Mouse (Mus musculus) embryo, embryonic 9.5 days (tissue): ENCODE results near the gene Mpv17l2.

Source experiments
- DNase-seq: peaks from one replicate; pipeline ENCODE4 v3.0.0-alpha.2; 2017; ENCODE audit errors: extremely low spot score

Gene Mpv17l2

DNA sequence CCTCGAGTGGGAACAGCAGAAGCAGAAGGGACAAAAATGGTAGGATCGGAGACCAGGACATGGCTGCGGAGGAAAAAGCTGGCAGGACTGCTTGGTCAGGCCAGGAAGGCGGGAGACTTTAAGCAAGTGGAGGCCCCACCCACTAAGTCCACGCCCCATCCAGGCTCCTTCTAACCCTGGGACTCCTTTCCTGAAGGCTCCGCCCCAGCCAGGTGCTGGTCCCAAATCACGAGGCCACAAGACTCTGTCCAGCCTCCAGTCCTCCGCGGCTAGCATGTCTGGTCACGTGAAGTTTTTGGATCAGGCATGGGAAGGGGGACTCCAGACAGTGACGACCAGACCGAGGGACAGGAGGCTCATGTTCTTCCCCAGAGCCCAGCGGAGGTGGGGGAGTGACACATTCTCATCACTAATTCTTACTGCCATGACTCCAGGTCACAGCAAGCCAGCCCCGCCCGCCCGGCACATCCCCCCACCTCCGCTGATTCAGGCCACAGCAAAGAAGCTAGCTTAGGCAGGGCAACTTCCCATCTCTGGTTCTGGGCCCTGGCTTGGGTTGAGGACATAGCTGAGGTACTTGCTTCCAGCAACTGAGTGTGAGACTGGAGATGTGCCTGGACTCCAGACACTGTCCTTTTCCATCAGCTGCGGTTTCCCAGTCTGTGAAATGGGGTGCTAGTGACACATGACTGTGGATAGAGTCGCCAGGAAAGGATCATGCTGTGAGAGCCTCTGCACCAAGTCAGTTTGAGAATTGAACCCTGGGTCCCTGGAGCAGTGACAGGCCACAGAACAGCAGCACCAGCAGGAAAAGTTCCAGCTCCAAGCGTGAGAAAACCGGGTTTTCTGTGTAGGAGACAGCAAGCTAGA is 6.1 kb upstream of the Mpv17l2 start:
- peak; percentile 71 for DNase-seq

DNA sequence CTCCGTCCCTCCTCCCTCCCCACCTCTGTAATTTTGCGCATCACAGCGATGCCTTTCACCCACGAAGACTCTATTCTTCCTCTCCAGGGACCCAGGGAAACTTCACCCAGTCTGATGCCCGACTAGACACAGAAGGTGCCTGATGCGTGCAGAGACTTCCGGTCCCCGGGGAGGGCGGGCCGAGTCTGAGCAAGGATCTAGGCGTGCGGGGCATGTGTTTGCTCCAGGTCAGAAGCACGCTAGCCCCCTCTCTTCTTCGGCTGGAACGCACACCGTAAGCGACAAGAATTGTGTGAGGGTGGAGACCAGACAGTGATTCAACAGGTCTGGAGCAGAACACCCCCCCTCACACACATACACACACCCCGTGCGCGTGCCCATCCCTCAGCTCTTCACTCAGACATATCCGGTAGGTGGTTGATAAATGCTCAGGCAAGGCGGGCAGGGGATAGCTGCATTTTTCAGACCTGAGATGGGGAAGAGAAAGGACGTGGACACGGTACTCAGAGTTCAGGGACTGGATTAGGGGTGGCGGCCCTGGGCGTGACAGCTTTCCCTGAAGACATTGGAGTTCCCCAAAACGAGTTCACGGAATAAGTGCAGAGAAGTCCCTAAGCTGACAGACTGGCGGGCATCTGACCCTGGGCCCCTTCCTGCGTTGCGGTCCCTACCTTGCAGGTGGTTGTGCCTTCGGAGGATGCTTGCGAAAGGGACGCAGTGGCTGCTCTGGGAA is 5.3 kb upstream of the Mpv17l2 start:
- DNase-seq: peak; percentile 47

DNA sequence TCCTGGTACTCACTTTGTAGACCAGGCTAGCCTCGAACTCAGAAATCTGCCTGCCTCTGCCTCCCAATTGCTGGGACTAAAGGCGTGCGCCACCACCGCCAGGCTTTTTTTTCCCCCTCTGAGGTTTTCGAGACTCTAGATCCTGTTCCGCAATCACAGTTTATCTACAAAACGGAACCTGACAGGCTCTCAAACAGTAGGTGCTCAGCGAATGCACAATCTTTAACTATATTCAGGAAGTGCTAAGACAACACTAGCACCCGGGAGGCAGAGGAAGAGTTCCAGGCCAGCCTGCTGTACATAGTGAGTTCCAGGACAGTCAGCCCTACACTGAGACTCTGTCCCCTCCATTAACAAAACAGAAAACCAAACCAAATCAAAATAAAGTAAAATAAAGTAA is 4.6 kb upstream of the Mpv17l2 start:
- DNase-seq: no peak

DNA sequence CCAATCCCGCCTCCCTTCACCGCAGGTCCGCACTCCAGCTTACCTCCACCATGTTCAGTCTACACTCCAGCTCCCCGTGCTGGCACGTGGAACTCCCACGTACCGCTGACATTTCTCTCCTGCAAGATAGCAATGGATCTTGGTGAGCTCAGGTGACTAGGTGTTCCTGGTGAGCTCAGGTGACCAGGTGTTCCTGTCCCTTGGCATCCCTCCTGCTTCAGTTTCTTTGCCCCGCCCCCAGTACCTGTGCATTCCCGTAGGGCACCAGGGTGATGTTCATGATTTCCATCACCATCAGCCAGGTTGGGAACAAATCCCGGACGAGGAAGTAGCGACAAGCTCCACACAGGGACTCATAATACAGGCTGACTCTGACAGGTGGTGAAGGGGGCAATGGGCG is 3.9 kb upstream of the Mpv17l2 start:
- DNase-seq: no peak

DNA sequence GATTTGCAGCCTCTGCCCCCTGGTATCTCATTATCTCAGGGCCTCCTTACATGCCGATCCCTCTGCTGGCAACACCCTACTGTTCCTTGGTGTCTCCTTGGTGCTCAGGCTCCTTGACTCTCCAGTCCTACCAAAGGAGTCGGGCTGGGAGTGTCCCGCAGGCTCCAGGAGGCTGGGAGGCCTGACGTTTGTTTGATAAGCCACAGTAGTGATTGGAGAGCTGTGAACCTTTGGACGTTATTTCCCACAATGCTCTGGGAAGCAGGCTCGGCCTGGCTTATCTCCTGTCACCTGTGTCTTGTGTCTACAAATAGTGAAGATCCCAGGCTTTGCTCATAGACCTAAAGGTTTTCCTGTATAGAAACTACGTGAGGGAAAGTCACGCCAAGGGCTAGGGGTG is 3.3 kb upstream of the Mpv17l2 start:
- no peak for DNase-seq

DNA sequence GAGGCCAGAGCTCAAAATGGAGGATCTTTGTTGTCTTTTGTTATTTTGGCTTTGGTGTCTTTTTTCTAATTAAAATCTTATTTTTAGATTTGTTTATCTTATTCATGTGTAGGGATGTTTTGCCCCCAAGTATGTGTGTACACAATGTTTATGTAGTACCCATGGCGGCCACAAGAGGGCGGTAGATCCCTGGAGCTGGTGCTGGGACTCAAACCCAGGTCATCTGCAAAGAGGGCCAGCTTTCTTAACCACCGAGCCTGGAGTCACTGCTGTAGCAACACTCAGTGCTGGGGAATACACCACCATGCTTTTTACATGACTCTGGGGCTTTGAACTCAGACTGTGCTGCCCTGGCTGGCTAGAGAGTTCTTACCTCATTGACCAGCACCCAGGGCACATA is 2.6 kb upstream of the Mpv17l2 start:
- peak; percentile 57 for DNase-seq

DNA sequence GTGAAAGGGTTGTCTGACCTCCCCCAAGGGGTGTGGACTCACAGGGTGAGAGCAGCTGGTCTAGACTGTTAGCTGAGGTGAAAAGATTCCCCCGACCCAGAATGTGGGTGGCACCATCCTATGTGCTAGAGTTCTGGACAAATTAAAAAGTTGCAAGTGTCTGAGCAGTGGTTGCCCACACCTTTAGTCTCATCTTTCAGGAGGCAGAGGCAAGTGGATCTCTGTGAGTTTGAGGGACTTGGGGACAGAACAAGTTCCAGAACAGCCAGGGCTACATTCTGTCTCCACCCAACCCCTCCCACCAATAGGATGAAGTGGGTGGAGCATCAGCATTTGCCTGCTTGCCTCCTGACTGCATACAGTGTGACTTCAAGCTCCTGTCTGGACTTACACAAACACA is 1.4 kb upstream of the Mpv17l2 start:
- no peak for DNase-seq

DNA sequence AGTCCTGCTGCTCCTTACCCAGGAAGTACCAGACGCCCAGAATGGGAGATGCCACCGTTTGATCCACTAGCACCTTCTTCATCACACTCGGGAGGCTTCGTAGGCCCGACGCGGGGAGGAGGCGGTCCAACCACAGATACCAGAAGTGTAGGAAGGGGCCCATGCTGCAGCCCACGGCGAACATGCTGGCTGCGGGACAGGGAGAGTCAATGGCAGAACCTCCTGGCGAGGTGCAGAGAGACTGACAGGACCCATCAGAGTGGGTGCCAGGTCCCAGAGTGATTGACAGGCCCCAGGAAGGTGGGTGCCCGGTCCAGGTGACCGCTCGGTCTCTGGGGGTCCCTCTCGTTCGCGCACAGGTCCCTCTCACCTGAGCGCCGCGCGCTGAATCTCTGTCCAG is 396 bp downstream of the Mpv17l2 start:
- DNase-seq: peak; percentile 34

DNA sequence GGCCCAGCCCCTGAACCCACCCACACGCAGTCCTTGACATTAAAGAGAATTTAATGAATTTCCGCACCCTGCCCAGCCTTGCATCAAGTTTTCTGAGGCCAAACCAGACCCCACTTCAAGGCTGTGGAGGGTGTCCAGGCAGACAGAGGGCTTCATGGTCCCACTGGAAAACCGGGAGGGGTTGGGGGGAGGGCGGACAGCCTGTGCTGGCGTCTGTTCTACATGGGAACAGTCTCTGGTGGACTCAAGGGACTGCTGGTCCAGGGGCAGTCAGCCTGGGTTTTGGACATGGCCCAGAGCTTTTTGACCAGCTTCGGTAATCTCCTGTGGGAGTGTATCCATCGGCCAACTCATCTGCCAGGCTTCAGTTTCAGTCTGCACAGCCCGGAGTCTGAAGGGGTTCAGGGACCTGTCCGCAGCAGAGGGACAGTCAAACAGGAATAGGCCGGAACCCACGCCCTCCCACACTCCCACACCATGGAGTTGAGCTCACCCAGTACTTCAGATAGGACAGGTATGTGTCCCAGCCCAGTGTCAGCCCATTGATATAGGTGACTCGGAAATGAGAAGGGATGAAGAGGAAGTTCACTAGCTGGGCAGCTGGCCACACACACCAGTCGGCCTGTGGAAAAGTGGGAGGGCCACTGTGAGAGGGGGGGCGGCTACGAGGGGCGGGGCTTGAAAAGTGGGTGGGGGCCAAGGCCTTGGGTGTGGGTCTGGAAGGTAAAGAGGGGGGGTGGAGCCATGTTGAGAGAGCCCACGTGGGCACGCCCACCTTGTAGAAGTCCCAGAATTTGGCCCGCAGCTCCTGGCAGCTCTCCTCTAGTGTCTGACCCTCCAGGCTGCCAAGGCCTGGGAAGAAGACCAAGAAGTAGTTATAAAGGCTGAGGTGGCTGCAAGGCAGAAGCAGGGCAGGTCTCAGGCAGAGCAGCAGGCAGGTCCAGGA is 1.9 kb downstream of the Mpv17l2 start:
- DNase-seq: no peak

DNA sequence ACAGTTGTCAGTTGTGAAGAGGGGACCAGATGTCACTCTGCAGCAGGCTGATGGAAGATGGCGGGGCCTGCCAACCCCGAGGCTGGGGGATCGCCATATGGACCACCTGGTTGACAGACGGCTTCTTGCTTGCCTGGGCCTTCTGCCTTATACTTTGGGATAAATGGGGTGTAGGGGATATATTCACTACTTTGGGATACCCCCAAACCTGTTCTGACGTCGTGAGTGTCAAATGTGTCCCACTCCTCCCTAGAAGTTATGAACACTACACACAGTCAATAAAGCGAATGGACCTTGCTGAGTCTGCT is 2.5 kb downstream of the Mpv17l2 start:
- no peak for DNase-seq

DNA sequence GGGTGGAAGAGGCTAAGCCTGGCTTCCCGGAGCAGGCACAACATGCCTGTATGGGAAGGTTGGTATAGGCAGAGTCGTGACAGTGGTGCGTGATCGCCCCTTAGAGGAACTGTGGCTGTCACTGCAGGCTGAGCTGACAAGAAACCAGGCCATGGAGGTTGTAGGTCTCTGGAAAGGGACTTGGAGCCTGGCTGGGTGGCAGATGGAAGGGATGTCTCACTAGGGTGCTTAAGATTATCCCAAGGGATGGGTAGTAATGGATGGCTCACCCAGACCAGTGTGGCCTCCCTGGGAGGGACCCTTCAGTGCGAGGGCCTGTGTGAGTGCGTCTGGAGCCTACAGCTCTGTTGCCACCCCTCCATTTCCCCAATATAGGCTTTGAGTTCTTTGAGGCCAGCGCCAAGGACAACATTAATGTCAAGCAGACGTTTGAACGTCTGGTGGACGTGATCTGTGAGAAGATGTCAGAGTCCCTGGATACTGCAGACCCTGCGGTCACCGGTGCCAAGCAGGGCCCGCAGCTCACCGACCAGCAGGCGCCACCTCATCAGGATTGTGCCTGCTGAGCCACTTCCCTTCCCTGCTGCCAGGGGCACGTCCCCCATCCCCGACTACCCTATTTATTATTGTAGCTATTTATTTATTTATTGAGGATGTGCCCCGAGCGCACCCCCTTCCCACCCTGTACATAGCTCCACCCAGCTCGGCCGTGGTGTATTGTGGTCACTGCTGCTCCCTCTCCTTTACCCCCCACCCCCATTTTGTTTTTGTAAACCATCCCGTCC is 3.0 kb downstream of the Mpv17l2 start:
- DNase-seq: no peak

DNA sequence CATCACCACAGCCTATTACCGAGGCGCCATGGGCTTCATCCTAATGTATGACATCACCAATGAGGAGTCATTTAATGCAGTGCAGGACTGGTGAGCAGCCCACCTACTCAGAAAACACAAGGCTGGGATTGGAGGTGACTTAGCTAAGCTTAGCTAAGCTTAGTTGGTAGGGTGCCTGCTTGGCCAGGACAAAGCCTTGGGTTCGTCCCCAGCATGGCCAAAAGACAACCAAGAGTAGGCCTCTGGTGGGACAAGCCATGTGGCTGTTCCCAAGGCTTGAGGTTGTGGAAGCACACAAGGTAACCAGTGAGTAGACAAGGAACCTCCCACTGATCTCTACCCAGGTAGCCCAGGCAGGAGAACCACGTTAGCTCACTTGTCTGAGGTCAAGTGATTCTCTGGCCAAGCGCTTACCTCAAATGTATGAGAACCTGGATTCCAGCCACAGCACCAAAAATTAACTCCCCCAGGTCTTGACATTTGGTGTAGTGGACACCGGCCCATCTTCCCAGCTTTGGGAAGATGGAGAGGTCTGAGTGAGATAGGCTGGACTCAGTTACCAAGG is 4.2 kb downstream of the Mpv17l2 start:
- no peak for DNase-seq

DNA sequence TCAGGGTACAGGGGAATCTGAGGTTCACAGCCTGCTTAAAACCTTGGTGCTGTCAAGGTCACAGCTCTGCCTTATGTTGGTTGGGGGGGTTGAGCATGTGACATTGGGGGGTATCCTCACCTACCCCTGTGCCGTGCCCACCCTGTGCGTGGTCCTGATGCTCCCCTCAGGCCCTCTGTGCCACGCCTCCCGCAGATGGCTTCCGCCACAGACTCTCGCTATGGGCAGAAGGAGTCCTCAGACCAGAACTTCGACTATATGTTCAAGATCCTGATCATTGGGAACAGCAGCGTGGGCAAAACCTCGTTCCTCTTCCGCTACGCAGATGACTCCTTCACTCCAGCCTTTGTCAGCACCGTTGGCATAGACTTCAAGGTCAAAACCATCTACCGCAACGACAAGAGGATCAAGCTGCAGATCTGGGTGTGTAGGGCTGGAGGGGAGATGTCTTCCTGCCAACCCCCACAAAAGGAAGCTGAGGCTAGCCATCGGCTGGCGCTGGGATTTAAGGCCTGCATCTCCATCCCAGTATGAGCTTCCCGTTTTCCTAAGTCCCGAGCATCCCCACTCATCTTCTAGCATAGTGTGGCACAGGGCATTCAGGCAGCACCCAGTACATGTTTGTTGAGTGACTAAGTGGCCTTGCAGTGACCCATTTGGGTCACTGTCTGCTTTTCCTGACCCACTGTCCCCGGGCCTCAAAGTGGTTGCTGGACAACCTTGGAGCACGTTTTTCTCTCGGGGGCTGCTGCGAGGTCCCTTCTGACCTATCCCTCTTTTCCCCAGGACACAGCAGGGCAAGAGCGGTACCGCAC is 4.9 kb downstream of the Mpv17l2 start:
- DNase-seq: no peak

DNA sequence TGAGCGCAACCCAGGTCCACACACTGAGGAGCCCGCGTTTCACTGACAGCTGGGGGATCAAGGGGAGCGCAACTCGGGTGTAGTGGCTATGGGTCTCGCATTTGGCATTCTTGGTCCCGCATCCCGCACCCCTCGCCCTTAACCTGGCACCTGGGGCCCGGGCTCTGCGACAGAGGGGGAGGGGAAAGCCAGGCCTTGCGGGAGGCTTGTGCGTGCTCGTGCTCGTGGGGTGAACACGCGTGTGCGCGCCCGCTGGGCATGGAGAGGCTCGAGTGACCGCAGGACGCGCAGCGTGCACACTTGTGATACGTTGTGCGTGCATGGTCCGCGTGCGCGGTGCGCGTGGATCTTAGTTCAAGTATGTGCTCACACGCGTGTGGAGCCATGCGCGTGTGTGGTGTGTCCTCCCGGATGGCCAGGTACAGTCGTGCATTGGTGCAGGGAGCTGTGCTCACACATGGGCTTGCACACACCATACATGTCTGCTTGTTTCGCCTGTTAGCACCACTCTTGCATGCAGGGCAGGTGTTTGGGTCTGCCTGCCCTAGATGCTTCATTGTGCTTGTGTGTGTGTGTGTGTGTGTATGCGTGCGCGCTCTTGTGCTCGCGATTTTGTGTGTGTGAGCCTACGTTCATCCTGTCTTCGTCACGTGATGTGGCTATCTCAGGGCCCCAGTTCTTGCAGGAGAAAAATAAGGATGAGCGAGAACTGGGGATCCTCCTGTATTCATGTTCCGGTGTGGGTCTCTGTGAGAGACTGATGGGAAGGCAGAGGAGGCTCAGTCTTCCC is 5.7 kb downstream of the Mpv17l2 start:
- DNase-seq: no peak

DNA sequence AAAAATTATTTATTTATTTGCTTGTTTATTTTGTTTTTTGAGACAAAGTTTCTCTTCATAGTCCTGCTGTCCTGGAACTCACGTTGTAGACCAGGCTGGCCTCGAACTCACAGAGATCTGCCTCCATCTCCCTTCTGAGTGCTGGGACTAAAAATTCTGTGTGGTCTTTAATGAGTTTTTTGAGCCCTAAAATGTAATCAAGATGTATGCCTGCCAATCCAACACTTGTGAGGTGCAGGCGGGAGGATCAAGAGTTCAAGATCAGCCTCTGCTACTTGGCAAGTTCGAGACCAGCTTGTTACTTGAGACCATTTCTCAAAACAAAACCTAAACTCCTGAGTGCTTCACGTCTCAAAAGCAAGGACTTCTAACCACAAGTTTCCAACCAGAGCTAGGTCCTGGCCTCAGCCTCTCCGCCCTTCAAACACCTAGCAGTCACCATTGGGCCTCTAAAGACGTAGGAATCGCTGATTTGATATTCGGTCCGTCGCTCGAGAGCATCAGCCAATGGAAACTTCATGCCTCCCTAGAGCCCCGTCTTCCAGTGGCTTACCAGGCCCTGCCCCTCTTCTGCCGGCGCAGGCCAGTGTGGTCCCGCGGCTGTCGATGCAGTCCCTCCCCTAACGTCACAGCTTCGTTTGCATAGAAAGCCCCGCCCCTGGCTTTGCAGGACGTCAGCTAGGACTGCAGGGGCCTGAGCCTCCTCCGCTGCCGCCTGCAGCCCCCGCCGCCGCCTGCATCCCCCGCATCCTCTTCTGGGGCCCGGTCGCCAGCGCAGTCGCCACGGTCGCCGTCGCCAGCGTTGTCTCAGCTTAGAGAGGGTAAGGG is 6.5 kb downstream of the Mpv17l2 start, which contains the start of gene Rab3a:
Gene Rab3a, plus strand, starts transcription at position 637 of the 828 bp plus-strand sequence.
- DNase-seq: peak; percentile 94

DNA sequence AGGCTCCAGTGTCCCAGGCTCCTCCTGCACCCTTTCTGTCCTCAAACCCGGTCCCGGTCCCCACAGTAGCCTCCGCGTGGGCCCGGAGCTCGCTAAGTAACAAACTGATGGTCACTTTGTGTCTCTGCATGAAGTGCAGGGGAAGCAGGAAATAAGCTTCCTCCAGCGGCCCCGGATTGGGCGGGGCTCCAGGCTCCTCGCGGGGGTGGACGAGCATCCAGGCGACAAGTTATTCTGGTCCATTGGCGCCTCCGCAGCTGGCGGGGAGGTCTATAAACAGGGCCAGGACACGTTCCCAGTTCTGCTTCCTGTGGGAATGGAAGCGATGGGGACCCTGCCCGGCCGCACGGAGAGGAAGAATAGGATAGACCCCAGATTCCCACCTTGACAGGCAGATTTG is 7.6 kb downstream of the Mpv17l2 start:
- DNase-seq: peak; percentile 42

DNA sequence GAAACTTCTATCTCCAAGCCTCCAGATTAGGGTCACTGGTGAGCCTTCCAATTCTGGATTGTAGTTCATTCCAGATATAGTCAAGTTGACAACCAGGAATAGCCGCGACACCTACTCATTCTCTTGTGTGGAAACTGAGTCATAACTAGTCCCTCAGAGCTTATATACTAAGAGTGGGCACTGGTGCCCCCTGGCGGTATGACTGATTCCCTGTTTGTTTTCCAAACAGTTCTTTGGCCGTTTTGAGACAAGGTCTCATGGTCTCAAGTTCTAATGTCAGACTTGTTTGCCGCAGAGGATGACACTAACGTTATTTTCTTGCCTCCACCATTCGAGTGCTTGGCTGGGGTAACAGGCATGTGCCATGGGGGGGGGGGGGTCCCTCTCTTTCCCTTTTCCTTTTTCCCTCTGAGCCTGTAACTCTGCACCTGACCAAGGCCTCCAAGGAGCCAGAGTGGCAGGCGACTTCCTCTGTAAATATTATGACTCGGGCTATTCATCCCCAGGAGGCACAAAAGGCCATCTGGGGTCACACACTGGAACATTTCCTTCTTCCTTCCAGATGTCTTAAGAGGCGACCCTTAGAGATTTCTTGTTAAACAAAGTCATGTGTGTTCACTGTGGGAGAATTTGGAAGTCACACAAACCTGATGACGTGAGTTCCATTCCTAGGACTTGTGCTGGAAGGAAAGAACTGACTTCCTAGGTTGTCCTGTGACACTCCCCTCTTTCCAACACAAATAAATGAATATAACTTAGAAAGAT is 8.6 kb downstream of the Mpv17l2 start:
- DNase-seq: peak; percentile 57
